Mouse (Mus musculus): ENCODE measurements around the gene Ep300.

DNA sequence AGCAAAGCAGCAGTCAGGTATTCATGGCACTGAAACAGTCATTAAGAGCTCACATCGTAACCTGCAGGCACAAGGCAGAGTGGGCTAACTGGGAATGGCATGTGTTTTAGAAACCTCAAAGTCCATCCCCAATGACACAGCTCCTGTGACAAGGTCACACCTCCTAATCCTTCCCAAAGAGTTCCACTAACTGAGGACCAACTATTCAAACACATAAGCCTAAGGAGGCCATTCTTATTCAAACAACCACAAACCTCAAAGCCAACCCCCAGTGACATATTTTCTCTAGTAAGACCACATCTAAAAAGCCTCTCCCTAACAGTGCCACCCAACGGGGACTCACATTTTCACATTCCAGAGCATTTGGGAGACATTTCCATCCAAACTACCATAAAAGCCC is 40.2 kb upstream of the Ep300 start:
- TF ChIP-seq MYOD1 (IDR thresholded peaks at IDR 0.05; ENCODE audit: control insufficient read depth, insufficient read length, low read depth), result no peak
- TF ChIP-seq CTCF (IDR thresholded peaks at IDR 0.05; ENCODE audit: control insufficient read depth, insufficient read depth, insufficient read length), result no peak
- no peak for TF ChIP-seq MAX (IDR thresholded peaks at IDR 0.05)
